Mouse (Mus musculus) liver, embryonic 12.5 days (tissue): Measurements from ENCODE around the gene Slc48a1. TPM values are rescaled to one million over a fixed set of nuclear protein-coding genes. Genes with fewer than 3 reads are reported as not detected.

Source experiments
- ATAC-seq: fragments of 200-750 bp; cut with Nextera tagmentation; 2 replicates; pipeline ENCODE4 v1.8.0; 2017; ENCODE audit warnings: moderate number of reproducible peaks, mild to moderate bottlenecking, moderate library complexity
- H3K27ac ChIP-seq: fragments of 300-500 bp; sonication (generic); 2 replicates; pipeline ENCODE4 v1.5.1; 2016; ENCODE audit warnings: mild to moderate bottlenecking
- H3K27me3 ChIP-seq: fragments of 300-500 bp; sonication (generic); replicated peaks from 2 replicates; pipeline ENCODE4 v1.6.1; 2016; ENCODE audit warnings: mild to moderate bottlenecking, moderate library complexity
- H3K36me3 ChIP-seq: fragments of 300-500 bp; sonication (generic); 2 replicates; pipeline ENCODE4 v1.6.1; 2016; ENCODE audit warnings: mild to moderate bottlenecking, moderate library complexity
- H3K4me1 ChIP-seq: fragments of 300-500 bp; sonication (generic); 2 replicates; pipeline ENCODE4 v1.6.1; 2016
- H3K4me2 ChIP-seq: fragments of 300-500 bp; sonication (generic); 2 replicates; pipeline ENCODE4 v1.6.1; 2016; ENCODE audit warnings: mild to moderate bottlenecking, moderate library complexity
- H3K4me3 ChIP-seq: fragments of 300-500 bp; sonication (generic); 2 replicates; pipeline ENCODE4 v1.5.1; 2016; ENCODE audit warnings: mild to moderate bottlenecking, moderate library complexity
- H3K9ac ChIP-seq: fragments of 300-500 bp; sonication (generic); 2 replicates; pipeline ENCODE4 v1.6.1; 2016; ENCODE audit warnings: mild to moderate bottlenecking, moderate library complexity
- H3K9me3 ChIP-seq: fragments of 300-500 bp; sonication (generic); replicated peaks from 2 replicates; pipeline ENCODE4 v1.6.1; 2016; ENCODE audit warnings: mild to moderate bottlenecking, moderate library complexity
- WGBS: fragments of 180-500 bp; shearing (Covaris S2); methylation state at CpG from one replicate; pipeline ENCODE4 v1.1.7; 2016; ENCODE audit not compliant: insufficient replicate concordance; 5-methylcytosine and 5-hydroxymethylcytosine counted together
- polyA plus RNA-seq: library from polyadenylated mRNA; unstranded; fragments of >200 nt; fragmentation: Nextera tagmentation; extraction: Ambion mirVana; gene quantifications from 2 replicates; pipeline ENCODE4 v1.2.1, GENCODE M21; 2016

Gene Slc48a1
- polyA plus RNA-seq, 1 experiment from 2014 or later, result 88.7 TPM

- peak overlapping the region; percentile 26; the same call in 1 of the 2 replicates for H3K4me2 ChIP-seq
- ATAC-seq, result peak; percentile 84
- H3K27ac ChIP-seq, result peak overlapping the region; percentile 11
- peaks cover 5% of the 10 kb centered on the region for H3K36me3 ChIP-seq
- H3K4me3 ChIP-seq, result no peak overlapping the region
- no peaks in the 10 kb centered on the region for H3K9me3 ChIP-seq
- no peak overlapping the region; the same call in 1 of the 2 replicates for H3K9ac ChIP-seq
- WGBS, result 36% methylated on average over 10 of the region's 10 CpGs
- H3K27me3 ChIP-seq, result no peaks in the 10 kb centered on the region
- H3K4me1 ChIP-seq, result peaks cover 64% of the 10 kb centered on the region
Measured at GRCm38 (mm10) chr15:97744930-97745329, 33.4 kb upstream of the Slc48a1 start.

DNA sequence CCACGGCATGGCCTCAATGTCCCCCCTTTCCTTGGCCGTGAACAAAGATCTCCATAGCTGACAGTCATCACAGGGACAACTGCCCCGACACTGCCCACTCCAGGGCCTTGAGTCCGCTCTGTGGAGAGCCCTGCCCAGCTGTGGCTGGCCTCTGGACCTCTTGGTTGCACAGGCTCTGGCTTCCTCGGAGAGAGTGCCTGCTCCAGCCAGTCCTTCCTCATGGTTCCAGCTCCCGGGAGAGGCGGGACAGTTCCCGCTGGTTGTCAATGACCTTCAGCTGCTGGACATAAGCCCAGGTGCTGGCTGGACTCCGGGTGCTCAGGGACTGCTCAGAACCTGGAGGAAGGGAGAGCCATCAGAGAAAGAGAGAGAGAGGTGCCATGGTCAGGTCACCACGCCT, 33.0 kb upstream of the Slc48a1 start:
- 63% methylated on average over 10 of the region's 10 CpGs for WGBS

GRCm38 (mm10) chr15:97746278-97746677, 32.0 kb upstream of the Slc48a1 start:
- WGBS, result 76% methylated on average over 10 of the region's 10 CpGs
- peaks cover 67% of the 10 kb centered on the region for H3K4me1 ChIP-seq
- no peaks in the 10 kb centered on the region for H3K27me3 ChIP-seq
- no peak overlapping the region for H3K4me3 ChIP-seq
- H3K27ac ChIP-seq, result no peak overlapping the region
- H3K36me3 ChIP-seq, result peaks cover 5% of the 10 kb centered on the region
- peak overlapping the region; percentile 26 for H3K4me2 ChIP-seq
- ATAC-seq, result no peak
- no peaks in the 10 kb centered on the region for H3K9me3 ChIP-seq
- no peak overlapping the region for H3K9ac ChIP-seq

More for the DNA sequence above, 33.0 kb upstream of the Slc48a1 start:
- no peaks in the 10 kb centered on the region for H3K27me3 ChIP-seq
- peak overlapping the region; percentile 26; the same call in 1 of the 2 replicates for H3K4me2 ChIP-seq
- peak overlapping the region; percentile 11 for H3K27ac ChIP-seq
- H3K36me3 ChIP-seq, result peaks cover 5% of the 10 kb centered on the region
- H3K4me1 ChIP-seq, result peaks cover 64% of the 10 kb centered on the region
- H3K9me3 ChIP-seq, result no peaks in the 10 kb centered on the region
- H3K9ac ChIP-seq, result no peak overlapping the region; the same call in none of the 2 replicates
- no peak for ATAC-seq
- H3K4me3 ChIP-seq, result no peak overlapping the region

- peak overlapping the region; percentile 26 for H3K4me2 ChIP-seq
- peak; percentile 46 for ATAC-seq
- no peak overlapping the region for H3K27ac ChIP-seq
Measured at GRCm38 (mm10) chr15:97746748-97747147, 31.6 kb upstream of the Slc48a1 start.

DNA sequence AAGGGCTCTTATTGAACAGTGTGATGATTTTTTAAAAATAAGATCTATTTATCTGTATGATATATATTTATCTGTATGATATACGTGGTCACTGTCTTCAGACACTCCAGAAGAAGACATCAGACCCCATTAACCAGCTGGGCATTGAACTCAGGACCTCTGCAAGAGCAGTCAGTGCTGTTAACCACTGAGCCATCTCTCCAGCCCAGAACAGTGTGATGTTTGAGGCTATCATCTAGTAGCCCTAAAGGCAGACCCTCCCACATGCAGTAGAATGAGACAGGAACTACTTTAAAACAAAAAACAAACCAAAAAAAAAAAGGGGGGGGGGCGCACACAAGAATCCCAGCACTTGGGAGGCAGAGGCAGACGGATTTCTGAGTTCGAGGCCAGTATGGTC, 30.8 kb upstream of the Slc48a1 start:
- H3K36me3 ChIP-seq, result peaks cover 5% of the 10 kb centered on the region
- no peak overlapping the region for H3K9ac ChIP-seq
- ATAC-seq, result no peak
- H3K4me2 ChIP-seq, result no peak overlapping the region
- no peak overlapping the region for H3K27ac ChIP-seq
- no peaks in the 10 kb centered on the region for H3K9me3 ChIP-seq
- no peak overlapping the region for H3K4me3 ChIP-seq
- peaks cover 58% of the 10 kb centered on the region for H3K4me1 ChIP-seq
- 73% methylated on average over 4 of the region's 4 CpGs for WGBS
- no peaks in the 10 kb centered on the region for H3K27me3 ChIP-seq

More at GRCm38 (mm10) chr15:97746748-97747147, 31.6 kb upstream of the Slc48a1 start:
- Histone ChIP-seq H3K27me3 (no peaks in the 10 kb centered on the region), H3K9ac (no peak overlapping the region), H3K36me3 (peaks cover 5% of the 10 kb centered on the region), H3K9me3 (no peaks in the 10 kb centered on the region), H3K4me3 (no peak overlapping the region), H3K4me1 (peaks cover 64% of the 10 kb centered on the region)
- WGBS, result 64% methylated on average over 24 of the region's 24 CpGs

GRCm38 (mm10) chr15:97748309-97748708, 30.0 kb upstream of the Slc48a1 start:
- H3K9me3 ChIP-seq, result no peaks in the 10 kb centered on the region
- no peak overlapping the region for H3K9ac ChIP-seq
- H3K36me3 ChIP-seq, result peaks cover 5% of the 10 kb centered on the region
- 0 out of 2 replicates have a peak overlapping the region, but pooled peaks have one; percentile 4 for H3K4me2 ChIP-seq
- no peak overlapping the region for H3K27ac ChIP-seq
- H3K27me3 ChIP-seq, result no peaks in the 10 kb centered on the region
- 41% methylated on average over 10 of the region's 10 CpGs for WGBS
- no peak overlapping the region for H3K4me3 ChIP-seq
- peak; percentile 40; the same call in 1 of the 2 replicates for ATAC-seq
- peaks cover 55% of the 10 kb centered on the region for H3K4me1 ChIP-seq

GRCm38 (mm10) chr15:97748964-97749363, 29.4 kb upstream of the Slc48a1 start:
- WGBS, result 76% methylated on average over 4 of the region's 4 CpGs
- H3K27ac ChIP-seq, result no peak overlapping the region

GRCm38 (mm10) chr15:97749397-97749796, 28.9 kb upstream of the Slc48a1 start:
- no peaks in the 10 kb centered on the region for H3K27me3 ChIP-seq
- H3K9ac ChIP-seq, result no peak overlapping the region
- no peak overlapping the region for H3K27ac ChIP-seq
- ATAC-seq, result no peak
- no peaks in the 10 kb centered on the region for H3K9me3 ChIP-seq
- H3K4me2 ChIP-seq, result no peak overlapping the region
- H3K4me3 ChIP-seq, result no peak overlapping the region
- WGBS, result 86% methylated on average over 9 of the region's 9 CpGs
- H3K4me1 ChIP-seq, result peaks cover 48% of the 10 kb centered on the region
- H3K36me3 ChIP-seq, result peaks cover 8% of the 10 kb centered on the region

More at GRCm38 (mm10) chr15:97748964-97749363, 29.4 kb upstream of the Slc48a1 start:
- peaks cover 53% of the 10 kb centered on the region for H3K4me1 ChIP-seq
- no peaks in the 10 kb centered on the region for H3K27me3 ChIP-seq
- no peak overlapping the region for H3K4me2 ChIP-seq
- ATAC-seq, result no peak
- no peak overlapping the region for H3K4me3 ChIP-seq
- peaks cover 8% of the 10 kb centered on the region for H3K36me3 ChIP-seq
- no peak overlapping the region for H3K9ac ChIP-seq
- H3K9me3 ChIP-seq, result no peaks in the 10 kb centered on the region

GRCm38 (mm10) chr15:97749841-97750240, 28.5 kb upstream of the Slc48a1 start:
- ATAC-seq, result no peak
- H3K9me3 ChIP-seq, result no peaks in the 10 kb centered on the region
- H3K36me3 ChIP-seq, result peaks cover 8% of the 10 kb centered on the region
- no peak overlapping the region for H3K4me3 ChIP-seq
- peaks cover 45% of the 10 kb centered on the region for H3K4me1 ChIP-seq
- 81% methylated on average over 13 of the region's 13 CpGs for WGBS
- H3K9ac ChIP-seq, result no peak overlapping the region
- no peak overlapping the region for H3K27ac ChIP-seq
- no peaks in the 10 kb centered on the region for H3K27me3 ChIP-seq
- no peak overlapping the region for H3K4me2 ChIP-seq

- H3K4me3 ChIP-seq, result no peak overlapping the region
- ATAC-seq, result no peak
- H3K36me3 ChIP-seq, result peaks cover 8% of the 10 kb centered on the region
- no peak overlapping the region for H3K27ac ChIP-seq
- H3K4me2 ChIP-seq, result no peak overlapping the region
- H3K9me3 ChIP-seq, result no peaks in the 10 kb centered on the region
- no peaks in the 10 kb centered on the region for H3K27me3 ChIP-seq
- 36% methylated on average over 12 of the region's 12 CpGs for WGBS
- no peak overlapping the region for H3K9ac ChIP-seq
- peaks cover 36% of the 10 kb centered on the region for H3K4me1 ChIP-seq
Measured at GRCm38 (mm10) chr15:97750697-97751096, 27.6 kb upstream of the Slc48a1 start.

DNA sequence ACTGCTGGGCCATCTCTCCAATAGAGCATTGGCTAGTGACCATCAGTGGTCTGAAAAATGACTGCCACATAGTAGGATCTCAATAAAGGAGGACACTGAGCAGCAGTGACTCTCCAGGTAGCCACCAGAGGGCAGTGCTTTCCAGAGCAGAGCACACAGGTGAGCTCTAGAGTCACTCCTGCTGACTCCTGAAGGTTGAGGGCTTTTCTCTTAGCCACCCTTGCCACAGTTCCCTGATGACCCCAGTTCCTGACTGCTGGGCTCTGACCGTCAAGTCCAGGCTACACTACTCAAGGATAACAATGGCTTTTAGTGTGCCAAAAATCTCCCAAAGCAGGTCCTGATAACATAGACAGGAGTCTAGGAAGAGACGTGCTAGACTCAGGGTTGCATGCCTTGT, 26.6 kb upstream of the Slc48a1 start:
- no peak overlapping the region for H3K4me2 ChIP-seq
- no peak overlapping the region for H3K9ac ChIP-seq
- peaks cover 8% of the 10 kb centered on the region for H3K36me3 ChIP-seq
- no peak overlapping the region for H3K4me3 ChIP-seq
- H3K4me1 ChIP-seq, result peaks cover 28% of the 10 kb centered on the region
- 72% methylated on average over 2 of the region's 2 CpGs for WGBS
- no peak for ATAC-seq
- no peak overlapping the region for H3K27ac ChIP-seq
- H3K27me3 ChIP-seq, result peaks cover 4% of the 10 kb centered on the region; the same call in 1 of the 2 replicates
- H3K9me3 ChIP-seq, result no peaks in the 10 kb centered on the region

GRCm38 (mm10) chr15:97752491-97752890, 25.8 kb upstream of the Slc48a1 start:
- Histone ChIP-seq H3K27ac (no peak overlapping the region), H3K4me2 (no peak overlapping the region), H3K9ac (no peak overlapping the region), H3K4me1 (peaks cover 21% of the 10 kb centered on the region), H3K27me3 (peaks cover 6% of the 10 kb centered on the region), H3K36me3 (peaks cover 8% of the 10 kb centered on the region; the same call in 1 of the 2 replicates), H3K4me3 (no peak overlapping the region), H3K9me3 (no peaks in the 10 kb centered on the region)
- ATAC-seq, result no peak
- WGBS, result 69% methylated on average over 5 of the region's 5 CpGs

- H3K9ac ChIP-seq, result no peak overlapping the region
- peaks cover 6% of the 10 kb centered on the region for H3K27me3 ChIP-seq
- H3K4me2 ChIP-seq, result no peak overlapping the region
- no peak for ATAC-seq
- H3K4me3 ChIP-seq, result no peak overlapping the region
- no peaks in the 10 kb centered on the region for H3K9me3 ChIP-seq
- no peak overlapping the region for H3K27ac ChIP-seq
- 0 out of 2 replicates have a peak, but pooled peaks cover 7% of the 10 kb centered on the region for H3K4me1 ChIP-seq
- peaks cover 8% of the 10 kb centered on the region; the same call in 1 of the 2 replicates for H3K36me3 ChIP-seq
- 72% methylated on average over 6 of the region's 6 CpGs for WGBS
Measured at GRCm38 (mm10) chr15:97754476-97754875, 23.8 kb upstream of the Slc48a1 start.
